Mouse (Mus musculus): ENCODE measurements at regions not wholly inside any gene's neighbourhood (a gene's known extent, or its start where the extent isn't known, plus 50 kb on each side); places are given as distances from the start of the nearest gene placed in this dataset.

- Histone ChIP-seq H3K9me3 (ENCODE audit: control insufficient read depth, low read length) (no peaks in the 10 kb centered on the region), H3K27ac (replicated peaks; ENCODE audit: low read depth, low read length) (no peak overlapping the region), H3K9ac (ENCODE audit: low read length) (no peak overlapping the region), H3K4me2 (ENCODE audit: low read depth, severe bottlenecking) (no peak overlapping the region), H3K4me1 (ENCODE audit: control insufficient read depth, insufficient read depth, low read length) (no peaks in the 10 kb centered on the region), H3K36me3 (ENCODE audit: control insufficient read depth, insufficient read depth, low read length) (no peaks in the 10 kb centered on the region), H3K27me3 (ENCODE audit: control insufficient read depth, insufficient read depth, low read length) (no peaks in the 10 kb centered on the region), H3K4me3 (ENCODE audit: low read depth, low read length) (no peak overlapping the region)
- 69% methylated on average over 7 of the region's 7 CpGs for WGBS
- ATAC-seq (ENCODE audit: insufficient number of reproducible peaks, low FRiP score, low TSS enrichment, low read depth) (no peak), DNase-seq (ENCODE audit: low spot score) (no peak)
Observed at GRCm38 (mm10) chr12:107852921-107853320, 150.5 kb downstream of the Bcl11b start.

- H3K9me3 ChIP-seq (ENCODE audit: control insufficient read depth, low read length) = no peaks in the 10 kb centered on the region
- no peak overlapping the region for H3K27ac ChIP-seq (replicated peaks; ENCODE audit: low read depth, low read length)
- no peaks in the 10 kb centered on the region for H3K36me3 ChIP-seq (ENCODE audit: control insufficient read depth, insufficient read depth, low read length)
- no peaks in the 10 kb centered on the region for H3K4me1 ChIP-seq (ENCODE audit: control insufficient read depth, insufficient read depth, low read length)
- ATAC-seq (ENCODE audit: insufficient number of reproducible peaks, low FRiP score, low TSS enrichment, low read depth) = no peak
- no peak overlapping the region for H3K4me2 ChIP-seq (ENCODE audit: low read depth, severe bottlenecking)
- no peak overlapping the region for H3K4me3 ChIP-seq (ENCODE audit: low read depth, low read length)
- H3K27me3 ChIP-seq (ENCODE audit: control insufficient read depth, insufficient read depth, low read length) = no peaks in the 10 kb centered on the region
- DNase-seq (ENCODE audit: low spot score) = no peak
- 69% methylated on average over 4 of the region's 4 CpGs for WGBS
- H3K9ac ChIP-seq (ENCODE audit: low read length) = no peak overlapping the region
Observed at GRCm38 (mm10) chr12:107855547-107855946, 147.9 kb downstream of the Bcl11b start.

DNA sequence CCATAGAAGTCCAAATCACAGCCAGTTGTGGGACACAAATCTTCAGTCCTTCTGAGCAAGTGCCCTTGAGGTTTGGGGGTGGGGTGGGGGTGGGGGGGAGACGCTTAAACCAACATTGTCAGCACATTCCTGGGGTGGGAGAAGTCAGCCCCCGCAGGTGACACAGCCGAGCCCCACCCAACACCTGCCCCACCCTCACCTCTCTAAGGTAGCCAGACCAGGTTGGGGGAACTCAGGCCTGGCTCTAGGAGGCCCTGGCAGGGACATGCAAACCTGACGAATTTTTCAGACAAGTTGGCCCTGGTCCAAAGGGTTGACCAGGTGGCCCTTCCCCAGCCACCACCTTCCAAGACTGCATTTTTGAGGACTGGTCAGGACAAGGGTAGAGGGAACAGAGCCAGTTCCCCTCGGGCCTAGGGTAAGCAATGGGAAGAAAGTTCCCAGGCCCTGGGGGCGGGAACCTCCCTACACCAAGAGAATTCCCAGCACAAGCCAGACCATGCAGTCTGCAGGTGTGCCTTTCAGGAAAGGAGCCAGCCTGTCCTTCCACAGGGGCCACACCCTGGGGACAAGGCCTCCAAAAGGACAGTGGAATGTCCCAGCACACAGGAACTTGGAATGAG, 146.9 kb downstream of the Bcl11b start:
- H3K9ac ChIP-seq (ENCODE audit: low read length) = no peak overlapping the region
- H3K4me2 ChIP-seq (ENCODE audit: low read depth, severe bottlenecking) = no peak overlapping the region
- ATAC-seq (ENCODE audit: insufficient number of reproducible peaks, low FRiP score, low TSS enrichment, low read depth) (no peak), DNase-seq (ENCODE audit: low spot score) (no peak)
- no peaks in the 10 kb centered on the region for H3K4me1 ChIP-seq (ENCODE audit: control insufficient read depth, insufficient read depth, low read length)
- no peaks in the 10 kb centered on the region for H3K36me3 ChIP-seq (ENCODE audit: control insufficient read depth, insufficient read depth, low read length)
- WGBS = 69% methylated on average over 6 of the region's 6 CpGs
- no peaks in the 10 kb centered on the region for H3K27me3 ChIP-seq (ENCODE audit: control insufficient read depth, insufficient read depth, low read length)
- H3K27ac ChIP-seq (replicated peaks; ENCODE audit: low read depth, low read length) = no peak overlapping the region
- H3K4me3 ChIP-seq (ENCODE audit: low read depth, low read length) = no peak overlapping the region
- H3K9me3 ChIP-seq (ENCODE audit: control insufficient read depth, low read length) = no peaks in the 10 kb centered on the region

DNA sequence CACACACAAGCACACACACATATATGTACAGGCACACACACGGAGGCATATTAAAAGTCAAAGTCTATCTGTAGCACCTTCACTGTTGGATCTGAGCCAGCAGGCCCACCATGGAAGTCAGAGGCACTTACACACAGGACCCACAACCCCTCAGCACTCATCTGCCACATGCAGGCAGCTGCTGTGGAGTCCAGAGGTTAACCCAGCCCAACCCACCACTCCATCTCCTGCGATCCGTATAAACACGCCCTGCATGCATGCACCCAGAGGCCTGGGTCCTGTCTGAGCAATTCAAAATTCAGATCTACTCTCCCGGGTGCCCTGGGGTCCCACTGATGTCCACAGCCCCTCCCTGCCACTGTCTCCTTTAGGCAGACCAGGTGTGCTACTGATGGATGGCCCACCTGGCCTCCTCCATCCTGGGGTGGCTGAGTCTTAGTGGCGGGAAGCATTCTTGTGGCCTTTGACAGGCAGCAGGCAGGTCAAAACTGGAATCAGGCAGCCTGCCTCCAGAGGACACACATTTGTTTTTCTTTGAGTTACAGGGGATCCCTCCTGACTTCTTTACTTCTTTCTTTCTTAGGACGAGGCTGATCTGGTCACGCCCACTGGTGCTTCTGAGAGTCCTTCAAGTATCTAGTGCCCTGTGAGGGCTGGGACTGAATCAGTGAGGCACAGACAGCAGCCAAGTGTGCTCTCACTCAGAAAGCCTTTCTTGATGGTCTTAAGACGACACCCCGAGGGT, 144.7 kb downstream of the Bcl11b start:
- Histone ChIP-seq H3K27me3 (ENCODE audit: control insufficient read depth, insufficient read depth, low read length) (no peaks in the 10 kb centered on the region), H3K9me3 (ENCODE audit: control insufficient read depth, low read length) (no peaks in the 10 kb centered on the region), H3K4me3 (ENCODE audit: low read depth, low read length) (no peak overlapping the region), H3K4me2 (ENCODE audit: low read depth, severe bottlenecking) (no peak overlapping the region), H3K9ac (ENCODE audit: low read length) (no peak overlapping the region), H3K36me3 (ENCODE audit: control insufficient read depth, insufficient read depth, low read length) (no peaks in the 10 kb centered on the region), H3K4me1 (ENCODE audit: control insufficient read depth, insufficient read depth, low read length) (no peaks in the 10 kb centered on the region), H3K27ac (replicated peaks; ENCODE audit: low read depth, low read length) (no peak overlapping the region)
- 49% methylated on average over 10 of the region's 10 CpGs for WGBS
- DNase-seq (ENCODE audit: low spot score) (peak; percentile 35), ATAC-seq (ENCODE audit: insufficient number of reproducible peaks, low FRiP score, low TSS enrichment, low read depth) (no peak)

- no peaks in the 10 kb centered on the region for H3K27me3 ChIP-seq (ENCODE audit: control insufficient read depth, insufficient read depth, low read length)
- no peak overlapping the region for H3K9ac ChIP-seq (ENCODE audit: low read length)
- DNase-seq (ENCODE audit: low spot score) = no peak
- H3K4me3 ChIP-seq (ENCODE audit: low read depth, low read length) = no peak overlapping the region
- no peak overlapping the region for H3K27ac ChIP-seq (replicated peaks; ENCODE audit: low read depth, low read length)
- 19% methylated on average over 7 of the region's 8 CpGs for WGBS
- ATAC-seq (ENCODE audit: insufficient number of reproducible peaks, low FRiP score, low TSS enrichment, low read depth) = no peak
- no peaks in the 10 kb centered on the region for H3K9me3 ChIP-seq (ENCODE audit: control insufficient read depth, low read length)
- no peaks in the 10 kb centered on the region for H3K36me3 ChIP-seq (ENCODE audit: control insufficient read depth, insufficient read depth, low read length)
- no peak overlapping the region for H3K4me2 ChIP-seq (ENCODE audit: low read depth, severe bottlenecking)
- no peaks in the 10 kb centered on the region for H3K4me1 ChIP-seq (ENCODE audit: control insufficient read depth, insufficient read depth, low read length)
Observed at GRCm38 (mm10) chr12:107859750-107860149, 143.7 kb downstream of the Bcl11b start.

GRCm38 (mm10) chr12:107860358-107860757, 143.0 kb downstream of the Bcl11b start:
- Histone ChIP-seq H3K27ac (replicated peaks; ENCODE audit: low read depth, low read length) (no peak overlapping the region), H3K4me1 (ENCODE audit: control insufficient read depth, insufficient read depth, low read length) (no peaks in the 10 kb centered on the region), H3K9ac (ENCODE audit: low read length) (no peak overlapping the region), H3K4me2 (ENCODE audit: low read depth, severe bottlenecking) (no peak overlapping the region), H3K27me3 (ENCODE audit: control insufficient read depth, insufficient read depth, low read length) (no peaks in the 10 kb centered on the region), H3K9me3 (ENCODE audit: control insufficient read depth, low read length) (no peaks in the 10 kb centered on the region), H3K4me3 (ENCODE audit: low read depth, low read length) (no peak overlapping the region), H3K36me3 (ENCODE audit: control insufficient read depth, insufficient read depth, low read length) (no peaks in the 10 kb centered on the region)
- 84% methylated on average over 6 of the region's 6 CpGs for WGBS
- no peak for ATAC-seq (ENCODE audit: insufficient number of reproducible peaks, low FRiP score, low TSS enrichment, low read depth)
- DNase-seq (ENCODE audit: low spot score) = no peak

Data from limb, embryonic 11.5 days (tissue).